Comparison of ENCODE assay signal across 23 mouse cellular contexts in genomic region chr5:103181622-103182021, GRCm38 (mm10). TPM values are rescaled to one million over a fixed set of nuclear protein-coding genes. Genes with fewer than 3 reads are reported as not detected.
DNase-seq lines count a peak whose midpoint lies in the region; ATAC-seq and TF ChIP-seq lines count a peak whose summit lies in the region.
"Had no signal": no experiment of that assay in that cellular context is flagged by ENCODE, and none has a peak within 500 bp of the region (broad histone marks: within the 10 kb centered on the region; RNA-seq: fewer than 3 reads in every experiment).

No protein-coding gene starts in this region.

- no peak for TF ChIP-seq POLR2A in testis, adult 2 months (IDR thresholded peaks at IDR 0.05; ENCODE audit: control insufficient read depth, low read depth, low read length)
- no peak for TF ChIP-seq POLR2A in CH12.LX (IDR thresholded peaks at IDR 0.05; ENCODE audit: low read depth, low read length)

- peaks cover 2% of the 10 kb centered on the region; the same call in 1 of the 2 replicates for H3K4me1 ChIP-seq in midbrain, embryonic 11.5 days (ENCODE audit: control insufficient read depth, insufficient read depth, low read length)
- H3K4me1 ChIP-seq in midbrain, postnatal 0 days (ENCODE audit: insufficient read depth, low read length): no peaks in the 10 kb centered on the region; the same call in 1 of the 2 replicates
- H3K4me1 ChIP-seq in testis, adult 2 months (ENCODE audit: control insufficient read depth, insufficient read depth, low read length): no peaks in the 10 kb centered on the region; the same call in 1 of the 2 replicates
- H3K4me1 ChIP-seq in CH12.LX (ENCODE audit: control insufficient read depth in 1 of 2, insufficient read depth in 2 of 2): peaks cover 0 to 8% of the 10 kb centered on the region in 2 experiments; a peak in 2 of 4 replicates

- no peak overlapping the region for H3K9ac ChIP-seq in midbrain, embryonic 11.5 days (ENCODE audit: low read length)
- H3K9ac ChIP-seq in midbrain, postnatal 0 days (replicated peaks; ENCODE audit: low read length, poor library complexity, severe bottlenecking): no peak overlapping the region
- no peak overlapping the region for H3K9ac ChIP-seq in CH12.LX (ENCODE audit: insufficient read depth, low read depth)

- dilution Hi-C loops in CH12.LX (cut with MboI; ENCODE audit: extremely low pct_ligation_motif_present, extremely low pct_unique_long_range_greater_than_20kb, low sequenced_read_pairs): no loop called here

- H3K36me3 ChIP-seq in midbrain, embryonic 11.5 days (ENCODE audit: control insufficient read depth, insufficient read depth, low read length): no peaks in the 10 kb centered on the region
- no peaks in the 10 kb centered on the region for H3K36me3 ChIP-seq in midbrain, postnatal 0 days (ENCODE audit: insufficient read depth, low read length)
- no peaks in the 10 kb centered on the region for H3K36me3 ChIP-seq in testis, adult 2 months (ENCODE audit: control insufficient read depth, insufficient read depth, low read length)
- no peaks in the 10 kb centered on the region for H3K36me3 ChIP-seq in CH12.LX (replicated peaks in 1 of 2; ENCODE audit: control insufficient read depth in 1 of 2, insufficient read depth in 1 of 2, low read length in 1 of 2)
- H3K36me3 ChIP-seq: G1E had no signal

- WGBS in midbrain, embryonic 11.5 days: 87% methylated on average over 10 of the region's 10 CpGs
- WGBS in midbrain, postnatal 0 days: 94% methylated on average over 10 of the region's 10 CpGs

- no peak for ATAC-seq in midbrain, embryonic 11.5 days (ENCODE audit: low FRiP score)
- no peak for ATAC-seq in midbrain, postnatal 0 days (ENCODE audit: low FRiP score)
- ATAC-seq: activated CD4-positive, CD25-positive, alpha-beta regulatory T cell, adult 4 months; CD4-positive, CD25-positive, alpha-beta regulatory T cell, adult 4 months; Patski had no signal

- TF ChIP-seq EP300 in CH12.LX (IDR thresholded peaks at IDR 0.05; ENCODE audit: low read length): no peak

- no peaks in the 10 kb centered on the region for H3K79me2 ChIP-seq in CH12.LX (replicated peaks; ENCODE audit: control insufficient read depth, extremely low read depth, insufficient read depth, poor library complexity, severe bottlenecking)

- no peak overlapping the region for H3K4me3 ChIP-seq in midbrain, embryonic 11.5 days (ENCODE audit: low read depth, low read length)
- no peak overlapping the region for H3K4me3 ChIP-seq in midbrain, postnatal 0 days (ENCODE audit: low read depth, low read length)
- peak overlapping the region; percentile 14 for H3K4me3 ChIP-seq in testis, adult 2 months (ENCODE audit: control insufficient read depth, low read depth, low read length)
- no peak overlapping the region for H3K4me3 ChIP-seq in CH12.LX (replicated peaks in 1 of 3; ENCODE audit: low read depth in 2 of 3, low read length in 2 of 3, poor library complexity in 1 of 3)

- in situ Hi-C loops in CH12.LX (cut with MboI; ENCODE audit: low pct_ligation_motif_present, low pct_unique_long_range_greater_than_20kb, low sequenced_read_pairs): no loop called here

- H3K27ac ChIP-seq in midbrain, embryonic 11.5 days (ENCODE audit: low read depth, low read length): no peak overlapping the region
- no peak overlapping the region for H3K27ac ChIP-seq in midbrain, postnatal 0 days (ENCODE audit: low read depth, low read length)
- H3K27ac ChIP-seq in testis, adult 2 months (ENCODE audit: control insufficient read depth, insufficient read depth, low read depth, low read length): no peak overlapping the region
- H3K27ac ChIP-seq in CH12.LX (ENCODE audit: insufficient read depth, low read depth): no peak overlapping the region

- TF ChIP-seq RAD21 in CH12.LX (IDR thresholded peaks at IDR 0.05; ENCODE audit: low read depth, low read length): peak; percentile 50

- DNase-seq in heart, adult 11 months: peak; percentile 36
- no peak for DNase-seq in heart, postnatal 4 days
- peak; percentile 69 for DNase-seq in midbrain, embryonic 11.5 days (ENCODE audit: low spot score, missing footprints)
- DNase-seq in midbrain, postnatal 0 days (ENCODE audit: low spot score): no peak
- no peak for DNase-seq in testis, postnatal 14 days (ENCODE audit: low spot score)
- peak; percentile 24 for DNase-seq in CH12.LX (ENCODE audit: extremely low read depth)
- DNase-seq in thymus, postnatal 36 days: no peak
- DNase-seq: adrenal gland, adult 2 months; adrenal gland, adult 8-10 months; adrenal gland, postnatal 10 days; adrenal gland, postnatal 14 days; adrenal gland, postnatal 25 days; adrenal gland, postnatal 36 days; B cell, adult 2 months; cerebellum, adult 11 months; cerebellum, adult 11-12 months; cerebellum, adult 18-20 months had no signal

- H3K27me3 ChIP-seq in midbrain, embryonic 11.5 days (ENCODE audit: control insufficient read depth, insufficient read depth, low read length): no peaks in the 10 kb centered on the region
- no peaks in the 10 kb centered on the region for H3K27me3 ChIP-seq in midbrain, postnatal 0 days (ENCODE audit: insufficient read depth, low read length)
- H3K27me3 ChIP-seq in testis, adult 2 months (ENCODE audit: control insufficient read depth, insufficient read depth, low read length): no peaks in the 10 kb centered on the region
- H3K27me3 ChIP-seq in CH12.LX (replicated peaks): no peaks in the 10 kb centered on the region

- peaks cover 3% of the 10 kb centered on the region; the same call in 1 of the 2 replicates for H3K9me3 ChIP-seq in midbrain, embryonic 11.5 days (ENCODE audit: control insufficient read depth, low read length)
- no peaks in the 10 kb centered on the region for H3K9me3 ChIP-seq in midbrain, postnatal 0 days (ENCODE audit: low read length)
- H3K9me3 ChIP-seq in CH12.LX (replicated peaks; ENCODE audit: low read length): no peaks in the 10 kb centered on the region

- TF ChIP-seq CTCF in midbrain, postnatal 0 days (IDR thresholded peaks at IDR 0.05): no peak
- TF ChIP-seq CTCF in testis, adult 2 months (IDR thresholded peaks at IDR 0.05; ENCODE audit: control insufficient read depth, insufficient read depth, insufficient replicate concordance, low read depth, low read length): no peak
- TF ChIP-seq CTCF in CH12.LX (conservative IDR thresholded peaks at IDR 0.05 in 1 of 2, IDR thresholded peaks at IDR 0.05 in 1 of 2; ENCODE audit: low read depth in 2 of 2, low read length in 2 of 2): peak in 1 of 2 experiments; percentile 54; a peak in 2 of 4 replicates

- H3K4me2 ChIP-seq in midbrain, embryonic 11.5 days: no peak overlapping the region
- no peak overlapping the region for H3K4me2 ChIP-seq in midbrain, postnatal 0 days (ENCODE audit: low read depth, low read length, poor library complexity, severe bottlenecking)
- no peak overlapping the region for H3K4me2 ChIP-seq in CH12.LX (ENCODE audit: insufficient read depth, low read depth, poor library complexity, severe bottlenecking)

TF ChIP-seq in CH12.LX, 34 proteins besides CTCF, POLR2A, EP300 and RAD21:
- peak; percentile 60 for TF ChIP-seq SMC3 (IDR thresholded peaks at IDR 0.05; ENCODE audit: low read depth, low read length)
- no peak for TF ChIP-seq MXI1 (IDR thresholded peaks at IDR 0.05; ENCODE audit: low read depth, low read length)
- no peak for TF ChIP-seq E2F4 (IDR thresholded peaks at IDR 0.05; ENCODE audit: insufficient replicate concordance, low read depth, low read length)
- TF ChIP-seq UBTF (IDR thresholded peaks at IDR 0.05; ENCODE audit: low read depth, low read length): no peak
- TF ChIP-seq MYC (IDR thresholded peaks at IDR 0.05; ENCODE audit: low read depth, low read length): no peak
- TF ChIP-seq JUND (conservative IDR thresholded peaks at IDR 0.05; ENCODE audit: low read depth, low read length): no peak

RNA-seq across cellular contexts. Expression of gene Mapk10, which starts 29.5 kb away (rescaled TPM):
- total RNA-seq in heart, postnatal 4 days (2021): 10 to 100 TPM; 28.0 to 28.9 TPM
- 47.6 and 55.8 TPM in 2 replicates for polyA plus RNA-seq in midbrain, embryonic 11.5 days (2014; fragmentation: Nextera tagmentation; extraction: Ambion mirVana)
- 35.8 and 46.6 TPM in 2 replicates for total RNA-seq in midbrain, postnatal 0 days (2014; rRNA removed)
- polyA plus RNA-seq in midbrain, postnatal 0 days (2015; fragmentation: Nextera tagmentation; extraction: Ambion mirVana): 99.8 and 110 TPM in 2 replicates
- polyA plus RNA-seq in testis, adult 2 months (2012; rRNA removed): 36.1 and 37.0 TPM in 2 replicates
- total RNA-seq in CH12.LX (2012; rRNA removed): 0.29 and 0.47 TPM in 2 replicates
- total RNA-seq in CH12.LX (2014; rRNA removed): 0.14 and 0.95 TPM in 2 replicates
- 0.10 and 0.16 TPM in 2 replicates for polyA plus RNA-seq in CH12.LX (2012; ENCODE audit: insufficient read length, low read depth)
- total RNA-seq: MEL had no signal
- polyA plus RNA-seq: CD4-positive, CD25-positive, alpha-beta regulatory T cell, adult 4 months; G1E had no signal

Comparison
In these comparisons a context has a peak if more than half of its experiments do, and no peak if none do; other contexts are left out.
1. DNase-seq: peak in heart, adult 11 months (single experiment), midbrain, embryonic 11.5 days (single experiment) and CH12.LX (single experiment); none in heart, postnatal 4 days (single experiment), midbrain, postnatal 0 days (single experiment), testis, postnatal 14 days (single experiment) and thymus, postnatal 36 days (0 of 2).
2. RNA of gene Mapk10, which starts 29.5 kb away (polyA plus RNA-seq): 99.8 to 110 TPM in midbrain, postnatal 0 days, 47.6 to 55.8 TPM in midbrain, embryonic 11.5 days and 36.1 to 37.0 TPM in testis, adult 2 months; 0.10 to 0.16 TPM in CH12.LX; every median in the first group is over 10 times any median in the second.